Comparison of ENCODE assay signal across 8 mouse cellular contexts in the genomic region with DNA sequence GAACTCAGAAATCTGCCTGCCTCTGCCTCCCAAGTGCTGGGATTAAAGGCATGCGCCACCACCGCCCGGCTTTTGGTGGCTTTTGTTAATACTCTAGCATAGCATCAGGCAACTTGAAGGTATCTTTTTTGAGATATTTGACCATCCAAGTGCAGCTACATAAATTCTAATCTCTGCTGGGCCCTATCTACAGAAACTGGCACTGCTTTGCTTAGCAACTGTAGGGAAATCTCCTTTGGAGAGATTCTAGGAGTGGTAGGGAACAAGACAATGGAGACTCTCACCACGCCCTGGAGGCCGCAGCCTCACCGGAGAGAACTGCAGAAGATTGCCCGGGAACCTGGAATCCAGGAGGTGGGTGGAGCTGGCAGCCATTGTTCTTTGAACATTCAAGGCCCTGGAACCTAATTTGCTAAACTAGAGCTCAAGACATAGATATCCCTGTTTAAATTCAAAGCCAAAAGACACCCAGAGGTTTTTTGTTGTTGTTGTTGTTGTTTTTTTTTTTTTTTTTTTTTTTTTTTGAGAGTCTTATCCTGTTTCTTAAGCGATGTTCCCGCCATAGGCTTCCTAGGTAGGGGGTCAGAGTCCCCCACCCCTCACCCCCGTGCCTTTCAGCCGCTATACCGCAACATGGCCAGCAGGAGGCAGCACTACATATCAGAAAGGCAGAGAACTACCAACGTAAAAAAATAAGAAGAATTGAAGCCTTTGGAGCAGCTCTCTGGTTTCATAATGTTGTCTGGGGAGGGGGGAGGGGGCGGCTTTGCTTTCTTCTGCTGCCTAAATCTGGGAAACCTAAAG. TPM values are rescaled to one million over a fixed set of nuclear protein-coding genes. Genes with fewer than 3 reads are reported as not detected.
DNase-seq lines count a peak whose midpoint lies in the region; ATAC-seq and TF ChIP-seq lines count a peak whose summit lies in the region.

No protein-coding gene starts in this region.

- no peak for DNase-seq in cerebellum, adult 2 months
- peak; percentile 32 for DNase-seq in midbrain, embryonic 14.5 days
- DNase-seq in heart, postnatal 10 days = peak; percentile 16 to 55
- no peak for DNase-seq in liver, embryonic 13.5 days
- no peak for DNase-seq in frontal cortex, postnatal 14 days (ENCODE audit: low spot score in 2 of 2)

- TF ChIP-seq CTCF in cerebellum, adult 2 months (IDR thresholded peaks at IDR 0.05; ENCODE audit: borderline replicate concordance, insufficient read depth, low read depth, low read length) = peak; percentile 55; the same call in 1 of the 2 replicates
- peak; percentile 68 for TF ChIP-seq CTCF in testis, adult 2 months (IDR thresholded peaks at IDR 0.05; ENCODE audit: control insufficient read depth, insufficient read depth, insufficient replicate concordance, low read depth, low read length)

- intact Hi-C loops in heart, postnatal 10 days (cut with DNase I) = loop anchor here (1.0 to 10.0 kb wide), 2 partner anchors 64 to 343 kb away; no protein-coding TSS in a partner anchor

- H3K36me3 ChIP-seq in midbrain, embryonic 14.5 days (ENCODE audit: control insufficient read depth, insufficient read depth, low read length) = no peaks in the 10 kb centered on the region
- no peaks in the 10 kb centered on the region for H3K36me3 ChIP-seq in midbrain, embryonic 15.5 days (replicated peaks)
- no peaks in the 10 kb centered on the region for H3K36me3 ChIP-seq in liver, embryonic 13.5 days
- H3K36me3 ChIP-seq in testis, adult 2 months (ENCODE audit: control insufficient read depth, insufficient read depth, low read length) = no peaks in the 10 kb centered on the region

- H3K4me3 ChIP-seq in cerebellum, adult 2 months (replicated peaks; ENCODE audit: insufficient read depth, low read depth, low read length) = no peak overlapping the region
- no peak overlapping the region for H3K4me3 ChIP-seq in midbrain, embryonic 14.5 days (replicated peaks; ENCODE audit: low read depth, low read length)
- no peak overlapping the region for H3K4me3 ChIP-seq in midbrain, embryonic 15.5 days
- no peak overlapping the region for H3K4me3 ChIP-seq in liver, embryonic 13.5 days (replicated peaks)
- peak overlapping the region; percentile 36 for H3K4me3 ChIP-seq in testis, adult 2 months (ENCODE audit: control insufficient read depth, low read depth, low read length)

- no peaks in the 10 kb centered on the region for H3K9me3 ChIP-seq in midbrain, embryonic 14.5 days (ENCODE audit: control insufficient read depth, low read length)
- H3K9me3 ChIP-seq in midbrain, embryonic 15.5 days = no peaks in the 10 kb centered on the region
- no peaks in the 10 kb centered on the region for H3K9me3 ChIP-seq in liver, embryonic 13.5 days (replicated peaks)

- TF ChIP-seq POLR2A in cerebellum, adult 2 months (IDR thresholded peaks at IDR 0.05; ENCODE audit: borderline replicate concordance, insufficient read depth, low read length) = no peak
- no peak for TF ChIP-seq POLR2A in testis, adult 2 months (IDR thresholded peaks at IDR 0.05; ENCODE audit: control insufficient read depth, low read depth, low read length)

- no peaks in the 10 kb centered on the region for H3K4me1 ChIP-seq in cerebellum, adult 2 months (ENCODE audit: control insufficient read depth, insufficient read depth, low read length)
- no peaks in the 10 kb centered on the region for H3K4me1 ChIP-seq in midbrain, embryonic 14.5 days (ENCODE audit: control insufficient read depth, insufficient read depth, low read length)
- H3K4me1 ChIP-seq in midbrain, embryonic 15.5 days = no peaks in the 10 kb centered on the region
- H3K4me1 ChIP-seq in liver, embryonic 13.5 days (replicated peaks) = peaks cover 4% of the 10 kb centered on the region; the same call in 1 of the 2 replicates
- H3K4me1 ChIP-seq in testis, adult 2 months (ENCODE audit: control insufficient read depth, insufficient read depth, low read length) = peaks cover 8% of the 10 kb centered on the region

- H3K27ac ChIP-seq in cerebellum, adult 2 months (ENCODE audit: insufficient read depth, low read length) = no peak overlapping the region
- no peak overlapping the region for H3K27ac ChIP-seq in midbrain, embryonic 14.5 days (replicated peaks; ENCODE audit: low read depth, low read length)
- no peak overlapping the region for H3K27ac ChIP-seq in midbrain, embryonic 15.5 days
- no peak overlapping the region for H3K27ac ChIP-seq in liver, embryonic 13.5 days
- no peak overlapping the region for H3K27ac ChIP-seq in testis, adult 2 months (ENCODE audit: control insufficient read depth, insufficient read depth, low read depth, low read length)

- no peak overlapping the region for H3K4me2 ChIP-seq in midbrain, embryonic 14.5 days (ENCODE audit: low read length)
- H3K4me2 ChIP-seq in midbrain, embryonic 15.5 days = no peak overlapping the region
- peak overlapping the region; percentile 29 for H3K4me2 ChIP-seq in liver, embryonic 13.5 days

- WGBS in cerebellum, adult 2 months = 47% methylated on average over 14 of the region's 14 CpGs
- WGBS in midbrain, embryonic 14.5 days = 39% methylated on average over 14 of the region's 14 CpGs
- WGBS in midbrain, embryonic 15.5 days = 39% methylated on average over 14 of the region's 14 CpGs
- WGBS in liver, embryonic 13.5 days (ENCODE audit: insufficient replicate concordance) = 44% methylated on average over 14 of the region's 14 CpGs

- no peaks in the 10 kb centered on the region for H3K27me3 ChIP-seq in cerebellum, adult 2 months (ENCODE audit: control insufficient read depth, insufficient read depth, low read length)
- H3K27me3 ChIP-seq in midbrain, embryonic 14.5 days (ENCODE audit: control insufficient read depth, insufficient read depth, low read length) = no peaks in the 10 kb centered on the region
- no peaks in the 10 kb centered on the region for H3K27me3 ChIP-seq in midbrain, embryonic 15.5 days (replicated peaks)
- no peaks in the 10 kb centered on the region for H3K27me3 ChIP-seq in liver, embryonic 13.5 days
- no peaks in the 10 kb centered on the region for H3K27me3 ChIP-seq in testis, adult 2 months (ENCODE audit: control insufficient read depth, insufficient read depth, low read length)

- no peak for ATAC-seq in cerebellum, adult (ENCODE audit: insufficient number of reproducible peaks, low FRiP score, low TSS enrichment)
- ATAC-seq in midbrain, embryonic 14.5 days (ENCODE audit: low FRiP score, low TSS enrichment) = no peak
- no peak for ATAC-seq in midbrain, embryonic 15.5 days (replicated peaks)
- ATAC-seq in liver, embryonic 13.5 days (ENCODE audit: low read depth) = no peak

- H3K9ac ChIP-seq in midbrain, embryonic 14.5 days (replicated peaks; ENCODE audit: low read length) = no peak overlapping the region
- no peak overlapping the region for H3K9ac ChIP-seq in midbrain, embryonic 15.5 days
- H3K9ac ChIP-seq in liver, embryonic 13.5 days = no peak overlapping the region

RNA-seq across cellular contexts. Expression of a gene that starts 34.1 kb away (rescaled TPM):
- 0.13 and 0.32 TPM in 2 replicates for polyA plus RNA-seq in cerebellum, adult 2 months (2012; rRNA removed)
- polyA plus RNA-seq in midbrain, embryonic 14.5 days (2014; fragmentation: Nextera tagmentation; extraction: Ambion mirVana) = 3.0 and 3.8 TPM in 2 replicates
- 3.0 TPM in 2 replicates for polyA plus RNA-seq in midbrain, embryonic 15.5 days (2015; fragmentation: Nextera tagmentation; extraction: Ambion mirVana)
- not detected for total RNA-seq in heart, postnatal 10 days (2021)
- 0.81 and 2.7 TPM in 2 replicates for polyA plus RNA-seq in liver, embryonic 13.5 days (2015; fragmentation: Nextera tagmentation; extraction: Ambion mirVana)
- polyA plus RNA-seq in testis, adult 2 months (2012; rRNA removed) = 17.8 and 20.2 TPM in 2 replicates

Comparison
In these comparisons a context has a peak if more than half of its experiments do, and no peak if none do; other contexts are left out.
1. DNase-seq: peak in midbrain, embryonic 14.5 days (single experiment) and heart, postnatal 10 days (2 of 2); none in cerebellum, adult 2 months (0 of 2), liver, embryonic 13.5 days (single experiment) and frontal cortex, postnatal 14 days (0 of 2).